Mouse (Mus musculus) neural tube, embryonic 14.5 days (tissue): Measurements from ENCODE around the gene Mfsd9. TPM values are rescaled to one million over a fixed set of nuclear protein-coding genes. Genes with fewer than 3 reads are reported as not detected.

Source experiments
- ATAC-seq: fragments of 200-750 bp; cut with Nextera tagmentation; 2 replicates; pipeline ENCODE4 v1.8.0; 2017; ENCODE audit warnings: low read depth, mild to moderate bottlenecking, moderate TSS enrichment, moderate library complexity
- H3K27ac ChIP-seq: fragments of 300-500 bp; sonication (generic); 2 replicates; pipeline ENCODE4 v1.5.1; 2014; ENCODE audit warnings: low read depth, mild to moderate bottlenecking, control low read depth, low read length, moderate library complexity, mixed read lengths
- H3K27me3 ChIP-seq: fragments of 300-500 bp; sonication (generic); 2 replicates; pipeline ENCODE4 v1.6.1; 2014; ENCODE audit warnings: low read length; ENCODE audit not compliant: control insufficient read depth, insufficient read depth
- H3K36me3 ChIP-seq: fragments of 300-500 bp; sonication (generic); 2 replicates; pipeline ENCODE4 v1.6.1; 2014; ENCODE audit warnings: low read length, mixed read lengths; ENCODE audit not compliant: control insufficient read depth, insufficient read depth
- H3K4me1 ChIP-seq: fragments of 300-500 bp; sonication (generic); 2 replicates; pipeline ENCODE4 v1.6.1; 2014; ENCODE audit warnings: low read length; ENCODE audit not compliant: control insufficient read depth, insufficient read depth
- H3K4me2 ChIP-seq: fragments of 300-500 bp; sonication (generic); 2 replicates; pipeline ENCODE4 v1.6.1; 2014; ENCODE audit warnings: mild to moderate bottlenecking, low read depth, low read length, control low read depth
- H3K4me3 ChIP-seq: fragments of 300-500 bp; sonication (generic); 2 replicates; pipeline ENCODE4 v1.5.1; 2014; ENCODE audit warnings: low read depth, low read length, control low read depth, mixed read lengths
- H3K9ac ChIP-seq: fragments of 300-500 bp; sonication (generic); replicated peaks from 2 replicates; pipeline ENCODE4 v1.6.1; 2014; ENCODE audit warnings: low read depth, mild to moderate bottlenecking, control low read depth, low read length, mixed read lengths
- H3K9me3 ChIP-seq: fragments of 300-500 bp; sonication (generic); 2 replicates; pipeline ENCODE4 v1.6.1; 2016; ENCODE audit warnings: low read length; ENCODE audit not compliant: control insufficient read depth
- WGBS: fragments of 180-500 bp; shearing (Covaris S2); extraction: QIAGEN DNeasy Blood & Tissue Kit; methylation state at CpG from one replicate; pipeline ENCODE4 v1.1.7; 2014; 5-methylcytosine and 5-hydroxymethylcytosine counted together
- polyA plus RNA-seq: library from polyadenylated mRNA; unstranded; fragments of >200 nt; fragmentation: Nextera tagmentation; extraction: Ambion mirVana; gene quantifications from 2 replicates; pipeline ENCODE4 v1.2.1, GENCODE M21; 2014

The Mfsd9 gene
- polyA plus RNA-seq, 1 experiment from 2014 or later = 8.8 TPM

GRCm38 (mm10) chr1:40808643-40809042 is 18.2 kb upstream of the Mfsd9 start:
- H3K9ac ChIP-seq = no peak overlapping the region
- no peaks in the 10 kb centered on the region for H3K9me3 ChIP-seq
- no peak for ATAC-seq
- 83% methylated on average over 3 of the region's 3 CpGs for WGBS
- H3K27me3 ChIP-seq = no peaks in the 10 kb centered on the region
- H3K4me1 ChIP-seq = no peaks in the 10 kb centered on the region
- H3K36me3 ChIP-seq = no peaks in the 10 kb centered on the region
- no peak overlapping the region for H3K4me2 ChIP-seq
- H3K4me3 ChIP-seq = no peak overlapping the region
- no peak overlapping the region for H3K27ac ChIP-seq

GRCm38 (mm10) chr1:40805891-40806290 is 15.4 kb upstream of the Mfsd9 start:
- WGBS = 92% methylated on average over 11 of the region's 11 CpGs
- no peak for ATAC-seq

GRCm38 (mm10) chr1:40805351-40805750 is 14.9 kb upstream of the Mfsd9 start, which contains the start of gene Tmem182:
Gene Tmem182, plus strand, starts transcription at chr1:40805601.
- no peak within 1 kb of the TSS for H3K4me3 ChIP-seq
- H3K4me1 ChIP-seq = no peaks in the 10 kb centered on the region
- H3K9me3 ChIP-seq = no peaks in the 10 kb centered on the region
- no peak within 1 kb of the TSS for H3K4me2 ChIP-seq
- no peaks in the 10 kb centered on the region for H3K36me3 ChIP-seq
- no peak for ATAC-seq
- H3K27me3 ChIP-seq = no peaks in the 10 kb centered on the region
- WGBS = 80% methylated on average over 9 of the region's 9 CpGs
- H3K27ac ChIP-seq = no peak within 1 kb of the TSS
- H3K9ac ChIP-seq = no peak within 1 kb of the TSS

More at GRCm38 (mm10) chr1:40805891-40806290, 15.4 kb upstream of the Mfsd9 start:
- Histone ChIP-seq H3K9me3 (no peaks in the 10 kb centered on the region), H3K4me3 (no peak overlapping the region), H3K4me2 (no peak overlapping the region), H3K4me1 (no peaks in the 10 kb centered on the region), H3K27me3 (no peaks in the 10 kb centered on the region), H3K9ac (no peak overlapping the region), H3K27ac (no peak overlapping the region), H3K36me3 (no peaks in the 10 kb centered on the region)

GRCm38 (mm10) chr1:40804118-40804517 is 13.6 kb upstream of the Mfsd9 start:
- H3K36me3 ChIP-seq = no peaks in the 10 kb centered on the region
- WGBS = 90% methylated on average over 12 of the region's 12 CpGs
- no peak for ATAC-seq
- no peak overlapping the region for H3K27ac ChIP-seq
- H3K9ac ChIP-seq = no peak overlapping the region
- H3K9me3 ChIP-seq = no peaks in the 10 kb centered on the region
- no peaks in the 10 kb centered on the region for H3K4me1 ChIP-seq
- no peaks in the 10 kb centered on the region for H3K27me3 ChIP-seq
- no peak overlapping the region for H3K4me2 ChIP-seq
- H3K4me3 ChIP-seq = no peak overlapping the region

GRCm38 (mm10) chr1:40802759-40803158 is 12.3 kb upstream of the Mfsd9 start:
- no peak overlapping the region for H3K9ac ChIP-seq
- H3K9me3 ChIP-seq = no peaks in the 10 kb centered on the region
- H3K4me1 ChIP-seq = no peaks in the 10 kb centered on the region
- H3K27ac ChIP-seq = no peak overlapping the region
- no peaks in the 10 kb centered on the region for H3K27me3 ChIP-seq
- no peak for ATAC-seq
- WGBS = 24% methylated on average over 3 of the region's 3 CpGs
- no peak overlapping the region for H3K4me2 ChIP-seq
- H3K36me3 ChIP-seq = no peaks in the 10 kb centered on the region
- H3K4me3 ChIP-seq = no peak overlapping the region

GRCm38 (mm10) chr1:40800908-40801307 is 10.4 kb upstream of the Mfsd9 start:
- 89% methylated on average over 5 of the region's 5 CpGs for WGBS
- no peaks in the 10 kb centered on the region for H3K9me3 ChIP-seq
- no peak for ATAC-seq
- no peaks in the 10 kb centered on the region for H3K36me3 ChIP-seq
- no peak overlapping the region for H3K27ac ChIP-seq
- H3K4me2 ChIP-seq = no peak overlapping the region
- no peaks in the 10 kb centered on the region for H3K4me1 ChIP-seq
- H3K9ac ChIP-seq = no peak overlapping the region
- no peaks in the 10 kb centered on the region for H3K27me3 ChIP-seq
- H3K4me3 ChIP-seq = no peak overlapping the region

- no peak overlapping the region for H3K4me3 ChIP-seq
- 89% methylated on average over 8 of the region's 8 CpGs for WGBS
- no peak for ATAC-seq
- H3K4me1 ChIP-seq = no peaks in the 10 kb centered on the region
- no peaks in the 10 kb centered on the region for H3K27me3 ChIP-seq
- H3K36me3 ChIP-seq = no peaks in the 10 kb centered on the region
- H3K9ac ChIP-seq = no peak overlapping the region
- no peaks in the 10 kb centered on the region for H3K9me3 ChIP-seq
- H3K27ac ChIP-seq = no peak overlapping the region
- no peak overlapping the region for H3K4me2 ChIP-seq
Observed at GRCm38 (mm10) chr1:40799121-40799520, 8.6 kb upstream of the Mfsd9 start.

- Histone ChIP-seq H3K36me3 (no peaks in the 10 kb centered on the region), H3K27me3 (no peaks in the 10 kb centered on the region), H3K9me3 (no peaks in the 10 kb centered on the region), H3K9ac (no peak overlapping the region), H3K27ac (no peak overlapping the region), H3K4me2 (no peak overlapping the region), H3K4me3 (no peak overlapping the region), H3K4me1 (no peaks in the 10 kb centered on the region)
- peak; percentile 68; the same call in 1 of the 2 replicates for ATAC-seq
- 12% methylated on average over 5 of the region's 5 CpGs for WGBS
Observed at GRCm38 (mm10) chr1:40797348-40797747, 6.9 kb upstream of the Mfsd9 start.

GRCm38 (mm10) chr1:40795508-40795907 is 5.0 kb upstream of the Mfsd9 start:
- no peaks in the 10 kb centered on the region for H3K36me3 ChIP-seq
- WGBS = 92% methylated on average over 1 of the region's 1 CpGs
- ATAC-seq = no peak

More at GRCm38 (mm10) chr1:40795508-40795907, 5.0 kb upstream of the Mfsd9 start:
- no peak overlapping the region for H3K9ac ChIP-seq
- H3K27ac ChIP-seq = no peak overlapping the region
- no peak overlapping the region for H3K4me2 ChIP-seq
- H3K4me3 ChIP-seq = no peak overlapping the region
- no peaks in the 10 kb centered on the region for H3K27me3 ChIP-seq
- H3K4me1 ChIP-seq = no peaks in the 10 kb centered on the region
- no peaks in the 10 kb centered on the region for H3K9me3 ChIP-seq
